Mouse (Mus musculus) ZHBTc4 (cell line): Measurements from ENCODE around the gene Cul9.
A peak's percentile ranks its signal among the peaks of the same experiment; 100 is the strongest.
"Not testable (repeated sequence)": the region's sequence is repeated elsewhere in the genome, so short reads cannot be mapped to it uniquely, and the experiment has no call there.

Source experiments
- DNase-seq: peaks from one replicate; pipeline ENCODE4 v3.0.0-alpha.2; 2011; ENCODE audit warnings: low read depth, low spot score

Gene Cul9

DNA sequence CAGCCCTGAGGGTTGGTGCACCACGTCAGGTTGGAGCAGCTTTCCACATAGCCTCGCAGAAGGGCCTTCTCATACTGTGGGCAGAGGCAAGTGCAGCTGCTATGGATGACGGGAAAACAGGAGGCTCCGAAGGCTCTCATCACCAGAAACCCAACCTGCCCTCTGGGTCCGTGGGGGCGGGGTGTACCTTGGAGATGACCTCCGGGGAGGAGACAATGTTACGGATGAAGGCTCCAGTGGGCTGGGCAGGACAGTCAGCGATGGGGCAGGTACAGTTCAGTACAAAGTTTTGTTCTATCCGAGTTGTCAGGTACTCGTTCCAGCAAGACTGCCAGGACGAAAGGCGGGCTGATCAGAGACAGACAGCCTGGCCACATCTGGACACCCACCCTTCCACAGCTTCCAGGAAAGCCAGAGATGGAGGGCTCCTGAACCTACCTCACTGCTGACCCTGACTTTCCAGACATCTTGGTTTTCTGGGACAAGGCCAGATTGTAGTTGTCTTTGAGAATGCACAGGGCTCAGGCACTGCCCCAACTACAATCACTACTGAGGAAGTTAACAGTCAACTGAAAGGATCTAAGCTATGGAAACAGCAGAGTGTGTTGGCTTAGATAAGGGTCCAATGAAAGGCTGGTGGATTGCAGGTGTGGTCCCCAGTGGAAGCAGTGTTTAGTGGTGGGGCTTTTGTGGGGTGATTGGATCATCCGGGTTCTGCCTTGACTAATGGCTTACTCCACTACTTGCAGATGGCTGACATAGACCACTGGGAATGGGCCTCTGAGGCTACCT lies 42.1 kb downstream of the Cul9 start:
- no peak for DNase-seq

DNA sequence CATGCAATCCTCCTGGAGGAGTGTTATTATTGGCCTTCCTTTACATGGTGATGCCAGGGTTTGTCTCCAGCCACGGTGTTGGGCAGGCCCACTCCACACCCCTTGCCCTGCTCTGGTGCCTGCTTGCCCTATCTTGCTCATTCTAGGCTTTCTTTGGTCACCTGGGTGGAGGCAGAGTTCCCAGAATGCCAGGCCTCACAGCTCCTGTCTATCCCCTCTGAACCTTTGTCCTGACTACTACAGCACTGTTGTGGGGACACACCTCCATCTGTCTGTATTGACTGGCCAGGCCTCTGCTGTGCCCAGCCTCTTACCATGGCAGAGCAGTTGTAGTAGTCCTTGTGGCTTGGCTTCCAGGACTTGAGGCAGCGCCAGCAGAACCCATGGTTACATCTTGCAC lies 43.4 kb downstream of the Cul9 start:
- no peak for DNase-seq

DNA sequence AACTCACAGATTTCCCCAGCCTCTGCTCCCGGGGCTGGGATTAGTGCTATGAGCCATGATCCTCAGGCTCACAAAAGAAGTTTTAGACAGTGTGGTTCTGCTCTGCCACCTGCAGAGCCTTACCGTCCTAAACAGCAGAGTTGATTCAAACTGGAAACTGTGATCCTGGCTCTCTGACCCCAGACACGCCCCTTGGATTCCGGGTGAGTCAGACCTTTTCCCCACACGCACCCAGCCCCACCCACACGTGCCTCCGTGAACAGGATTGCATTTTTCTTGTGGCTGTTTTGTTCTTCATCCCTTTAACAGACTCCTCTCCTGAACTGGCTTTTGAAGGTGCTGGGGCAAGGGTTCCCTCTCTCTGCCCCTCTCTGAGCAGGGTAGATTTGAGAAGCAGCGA lies 48.2 kb downstream of the Cul9 start:
- peak; percentile 82 for DNase-seq

DNA sequence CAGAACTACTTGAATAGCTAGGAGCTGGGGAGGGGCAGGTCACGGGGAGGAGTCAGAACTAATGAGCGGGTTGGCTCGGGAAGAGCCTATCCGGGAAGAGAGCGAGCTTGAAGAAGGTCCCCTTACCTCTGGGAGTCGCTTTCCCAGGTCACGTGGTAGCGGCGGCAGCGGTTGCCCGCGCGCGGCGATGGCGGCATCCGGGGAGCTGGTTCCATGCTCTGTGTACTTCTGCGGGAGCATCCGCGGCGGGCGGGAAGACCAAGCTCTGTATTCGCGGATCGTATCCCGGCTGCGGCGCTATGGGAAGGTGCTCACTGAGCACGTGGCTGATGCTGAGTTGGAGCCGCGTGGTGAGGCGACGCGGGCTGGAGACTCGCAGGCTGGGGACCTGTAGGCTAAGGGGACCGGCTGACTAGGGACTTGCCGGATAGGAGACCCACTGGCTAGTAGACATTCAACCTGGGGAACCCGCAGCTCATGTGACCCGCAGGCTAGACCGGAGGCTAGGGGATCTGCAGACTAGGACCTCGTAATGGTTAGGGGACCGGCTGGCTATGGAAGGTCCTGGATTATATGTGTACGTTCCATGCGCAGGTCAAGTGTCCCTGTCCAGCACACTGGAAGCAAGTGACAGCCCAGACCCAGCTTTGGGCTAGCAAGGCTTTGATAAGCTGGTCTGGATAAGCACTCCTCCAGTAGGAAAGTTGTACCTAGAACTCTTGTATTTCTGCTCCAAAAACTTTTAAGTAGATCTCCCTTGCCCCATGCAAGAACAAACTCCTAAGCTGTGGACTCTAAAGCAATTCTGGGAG lies 49.4 kb downstream of the Cul9 start, which contains the start of gene Dnph1:
Gene Dnph1, plus strand, starts transcription at position 89 of the 812 bp plus-strand sequence.
- peak; percentile 96 for DNase-seq

DNA sequence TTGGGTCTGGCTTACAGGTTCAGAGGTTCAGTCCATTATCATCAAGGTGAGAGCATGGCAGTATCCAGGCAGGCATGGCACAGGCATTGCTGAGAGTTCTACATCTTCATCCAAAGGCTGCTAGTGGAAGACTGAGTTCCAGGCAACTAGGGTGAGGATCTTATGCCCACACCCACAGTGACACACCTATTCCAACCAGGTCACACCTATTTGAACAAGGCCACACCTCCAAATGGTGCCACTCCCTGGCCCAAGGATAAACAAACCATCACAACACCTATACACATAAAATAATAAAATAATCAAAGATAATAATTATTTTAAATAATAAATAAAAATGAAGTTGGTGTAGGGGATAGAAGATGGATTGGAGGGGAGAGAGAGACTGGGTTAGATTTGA lies 50.1 kb downstream of the Cul9 start:
- DNase-seq, result not testable (repeated sequence)

DNA sequence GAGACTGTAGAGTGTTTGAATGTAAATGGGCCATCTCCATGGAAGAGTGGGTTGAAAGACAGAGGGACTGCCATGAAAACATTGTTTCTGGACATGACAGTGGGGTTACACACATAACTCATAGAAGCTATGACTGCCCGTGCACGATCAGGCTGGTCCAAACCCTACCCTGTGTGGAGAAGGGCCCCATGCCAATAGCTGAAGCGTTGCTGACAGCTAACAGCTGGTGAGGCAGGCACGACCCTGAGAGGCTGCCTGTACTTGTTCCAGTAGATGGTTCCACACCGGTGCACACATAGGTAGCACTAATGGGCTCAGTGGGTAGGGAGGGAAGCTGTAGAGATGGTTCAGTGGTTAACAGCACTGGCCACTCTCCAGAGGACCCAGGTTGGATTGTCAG lies 50.7 kb downstream of the Cul9 start:
- no peak for DNase-seq

DNA sequence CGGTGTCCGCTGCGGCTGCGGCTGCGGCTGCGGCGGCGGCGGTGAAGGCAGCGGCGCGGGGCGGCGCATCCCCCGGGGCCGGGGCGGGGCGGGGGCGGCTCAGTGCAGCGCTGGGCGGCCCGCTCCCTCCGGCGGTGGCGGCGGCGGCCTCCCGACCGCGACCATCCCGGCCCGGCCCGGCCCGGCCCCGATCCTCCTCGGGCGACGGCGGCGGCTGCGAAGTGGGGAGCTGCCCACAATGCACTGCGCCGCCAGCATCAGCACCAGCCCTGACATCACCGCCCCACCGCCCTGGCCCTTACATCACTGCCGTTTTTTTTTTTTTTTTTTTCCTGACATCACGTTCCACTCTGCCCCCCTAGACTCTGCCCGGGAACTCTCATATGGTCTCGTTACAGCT lies 58.8 kb downstream of the Cul9 start, which contains the start of gene Ttbk1:
Gene Ttbk1, minus strand, starts transcription at position 245 of the 400 bp plus-strand sequence.
- DNase-seq, result no peak

DNA sequence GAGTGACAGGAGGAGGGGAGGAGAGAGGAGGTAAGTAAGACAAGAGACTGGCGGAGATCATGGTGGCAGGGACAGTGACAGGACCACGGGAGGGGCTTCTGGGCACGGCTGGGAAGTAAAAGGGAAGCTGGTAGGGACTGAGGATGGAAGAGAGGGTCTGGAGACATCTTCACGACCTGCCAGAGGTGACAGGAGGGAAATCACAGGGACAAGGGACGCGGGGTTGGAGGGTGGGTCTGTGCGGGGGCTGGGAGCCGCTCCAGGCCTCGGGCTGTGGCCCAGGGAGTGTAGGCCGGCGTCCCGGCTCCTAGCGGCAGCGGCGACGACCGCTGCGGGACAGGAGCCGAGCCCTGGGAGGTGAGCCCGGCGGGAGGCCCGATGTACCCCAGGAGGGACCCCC lies 59.2 kb downstream of the Cul9 start:
- peak; percentile 27 for DNase-seq

DNA sequence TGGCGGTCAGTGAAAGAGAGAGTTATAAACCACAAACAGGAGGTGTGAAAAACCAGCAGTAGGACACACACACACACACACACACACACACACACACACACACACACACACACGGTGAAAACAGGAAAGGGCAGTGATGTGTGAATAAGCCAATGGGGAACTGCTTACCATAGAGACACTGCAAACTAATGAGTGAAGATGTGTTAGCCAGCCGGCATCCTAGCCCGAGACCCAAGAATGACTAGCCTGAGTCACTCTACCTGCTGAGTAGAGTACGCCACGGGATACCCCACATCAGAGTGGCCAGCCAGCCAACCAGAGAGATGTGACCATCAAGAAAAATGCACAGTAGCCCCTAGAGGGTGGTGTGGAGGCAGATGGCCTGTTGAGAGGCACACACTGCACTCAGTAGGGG lies 61.7 kb downstream of the Cul9 start:
- DNase-seq, result no peak

DNA sequence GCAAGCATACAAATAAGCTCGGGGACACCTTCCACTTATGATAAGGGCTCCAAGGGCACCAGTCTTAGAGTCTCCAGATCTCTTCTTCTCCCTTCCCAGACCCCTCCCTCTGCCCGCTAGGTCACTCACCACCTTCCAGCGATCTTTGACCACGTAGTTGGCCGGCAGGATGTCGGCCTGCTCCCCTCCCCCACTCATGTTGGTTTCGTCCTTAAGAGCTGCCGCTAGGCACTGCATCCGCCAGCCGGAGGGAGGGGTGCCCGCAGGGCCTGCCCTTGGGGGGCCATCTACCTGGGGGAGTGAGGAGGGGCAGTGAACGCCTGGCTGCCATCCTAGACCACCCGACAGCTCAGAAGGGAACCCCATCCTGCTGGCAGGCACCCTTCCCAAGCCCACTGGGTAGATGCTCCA lies 62.2 kb downstream of the Cul9 start:
- DNase-seq, result peak; percentile 32

DNA sequence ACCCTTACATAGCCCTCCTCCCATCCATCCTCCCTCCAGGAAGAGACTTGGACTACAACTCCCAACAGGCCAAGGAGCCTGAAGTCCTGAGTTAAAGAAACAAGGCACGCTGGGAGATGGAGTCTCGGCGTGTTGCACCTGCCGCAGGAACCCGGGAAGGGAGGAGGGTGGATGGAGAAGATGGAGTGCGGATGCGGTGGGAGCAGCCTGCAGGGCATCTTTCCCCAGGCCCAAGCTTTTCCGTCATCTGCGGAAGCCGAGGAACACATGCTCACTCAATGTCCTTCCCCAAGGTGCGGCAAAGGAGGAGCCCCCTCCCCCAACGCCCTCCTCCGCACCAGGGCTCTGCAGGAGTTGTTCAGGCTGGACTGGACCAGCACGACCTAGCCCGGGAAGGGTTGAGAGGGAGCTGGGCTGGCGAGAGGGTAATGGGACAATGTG lies 62.6 kb downstream of the Cul9 start:
- DNase-seq, result peak; percentile 79

DNA sequence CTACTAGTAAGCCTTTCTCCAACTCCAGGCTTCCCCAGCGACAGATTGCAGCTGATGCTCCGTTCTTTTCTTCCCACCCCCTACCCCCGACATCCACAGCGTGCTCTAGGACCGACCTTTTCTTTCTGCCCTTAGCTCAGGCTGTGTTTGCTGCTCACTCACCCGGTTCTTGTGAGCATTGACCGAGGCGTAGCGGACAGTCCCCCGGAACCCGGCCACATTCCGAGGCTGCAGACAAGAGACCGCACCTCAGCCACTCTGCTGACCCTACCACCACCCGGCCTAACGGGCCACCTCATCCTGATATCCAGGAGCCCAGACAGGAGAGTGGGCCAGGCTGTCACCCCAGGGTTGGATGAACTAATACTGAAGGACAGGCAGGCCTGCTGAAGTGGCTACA lies 68.9 kb downstream of the Cul9 start:
- no peak for DNase-seq

DNA sequence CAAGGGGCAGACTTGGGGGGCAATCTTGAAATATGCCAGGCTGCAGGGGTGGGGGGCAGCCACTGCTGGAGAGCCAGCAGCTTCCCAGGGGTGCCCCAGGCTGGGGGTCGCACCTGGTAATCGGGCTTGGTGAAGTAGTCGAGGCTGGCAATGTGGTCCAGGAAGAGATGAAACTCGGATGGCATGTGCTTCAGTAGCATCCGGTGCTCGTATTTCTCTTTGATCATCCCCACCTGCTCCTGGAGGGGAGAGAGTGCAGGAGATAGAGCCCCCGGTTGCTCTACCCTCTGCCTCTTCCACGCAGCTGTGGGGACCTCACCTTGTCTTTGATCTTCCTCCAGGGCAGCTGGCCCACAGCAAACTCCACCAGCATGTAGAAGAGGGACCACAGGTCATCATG lies 69.6 kb downstream of the Cul9 start:
- DNase-seq, result no peak

DNA sequence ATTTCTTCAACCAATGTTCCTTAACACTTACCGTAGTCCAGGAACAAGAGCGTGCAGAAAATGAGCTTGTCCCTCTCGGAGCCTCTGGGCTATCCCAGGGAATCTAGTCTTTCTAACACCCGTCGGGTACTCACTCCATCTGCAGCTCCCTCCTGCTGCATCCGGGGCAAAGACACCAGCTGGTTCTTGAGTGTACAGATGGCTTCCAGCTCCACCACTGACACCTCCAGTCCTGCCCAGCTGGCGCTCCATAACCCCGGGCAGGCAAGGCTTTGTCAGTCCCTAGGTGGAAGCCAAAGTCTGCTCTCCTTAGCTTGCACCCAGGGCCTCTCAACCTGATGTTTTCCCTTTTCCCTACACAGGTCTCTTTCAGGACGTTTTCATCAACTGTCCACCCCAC lies 78.4 kb downstream of the Cul9 start:
- DNase-seq, result no peak

DNA sequence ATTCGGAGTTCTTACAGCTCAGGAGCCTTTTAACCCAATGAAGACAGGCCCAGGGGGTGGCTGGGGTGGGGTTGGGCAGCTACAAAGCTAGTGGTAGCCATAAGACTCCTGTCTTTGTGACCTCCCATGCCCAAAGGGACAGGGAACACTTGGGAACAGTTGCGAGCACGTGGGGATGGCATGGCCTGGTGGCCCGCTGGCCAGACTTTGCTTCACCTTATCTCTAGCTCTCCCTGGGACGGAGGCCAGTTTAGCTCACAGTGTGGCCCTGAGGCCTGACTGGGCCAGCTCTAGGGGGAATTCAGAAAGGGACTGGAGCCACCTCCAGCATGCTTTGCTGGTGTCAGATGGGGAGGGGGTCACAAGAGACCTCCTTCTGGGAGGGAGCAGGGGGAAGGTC lies 84.0 kb downstream of the Cul9 start:
- DNase-seq, result no peak

DNA sequence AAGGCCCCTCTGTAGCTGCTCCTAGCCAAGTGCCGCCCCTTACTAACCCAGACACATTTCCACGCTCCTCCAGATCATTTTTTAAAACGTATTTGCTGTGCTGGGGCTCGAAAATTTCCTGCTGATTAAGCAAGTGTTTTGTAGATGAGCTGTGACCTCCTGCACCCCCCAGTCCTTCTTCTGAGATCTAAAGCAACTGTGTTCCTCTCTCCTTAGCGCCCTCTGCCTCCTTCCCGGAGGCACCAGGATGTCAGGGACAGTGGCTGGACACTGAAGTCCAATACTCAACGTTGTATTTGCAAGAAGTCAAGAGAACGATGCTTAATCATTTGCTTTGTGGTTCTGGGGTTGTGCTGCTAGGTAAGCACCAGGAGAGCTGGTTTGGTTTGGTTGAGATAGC lies 84.8 kb downstream of the Cul9 start:
- no peak for DNase-seq

DNA sequence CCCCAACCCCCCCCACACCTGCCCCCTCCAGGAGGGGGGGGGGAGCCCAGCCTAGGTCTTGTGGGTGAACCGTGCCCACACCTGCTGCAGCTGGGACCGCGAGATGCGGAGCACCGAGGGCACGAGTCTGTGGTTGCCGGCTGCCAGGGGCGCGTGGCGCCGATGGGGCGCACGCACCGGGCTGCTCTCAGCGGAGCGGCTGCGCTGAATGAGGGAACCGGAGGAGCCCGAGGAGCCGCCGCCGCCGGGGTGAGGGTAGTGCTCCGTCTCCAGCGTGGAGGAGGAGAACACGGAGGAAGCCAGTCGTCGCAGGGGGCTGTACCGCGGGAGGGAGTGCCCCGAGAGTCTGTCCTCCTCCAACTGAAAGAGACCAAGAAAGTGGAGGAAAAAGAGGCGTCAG lies 85.5 kb downstream of the Cul9 start:
- DNase-seq, result no peak

DNA sequence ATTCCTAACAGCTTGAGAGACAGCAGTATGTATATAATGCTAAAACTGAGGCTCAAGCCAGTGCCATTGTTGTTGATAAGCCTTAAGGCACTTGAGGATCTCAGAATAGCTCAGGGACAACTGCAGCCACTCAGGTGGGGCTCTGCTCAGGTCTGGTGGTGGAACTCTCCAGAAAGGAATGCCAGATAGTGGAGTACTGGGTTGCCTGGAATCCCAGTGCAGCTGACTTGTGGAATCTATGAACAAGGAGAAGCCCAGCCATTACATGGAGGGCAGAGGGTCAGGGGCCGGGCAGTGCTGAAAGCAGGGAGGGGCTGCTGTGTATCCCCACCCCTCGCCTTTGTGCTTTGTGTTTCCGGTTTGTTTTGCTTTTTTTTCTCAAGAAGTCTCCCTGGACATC lies 87.7 kb downstream of the Cul9 start:
- DNase-seq, result peak; percentile 67

DNA sequence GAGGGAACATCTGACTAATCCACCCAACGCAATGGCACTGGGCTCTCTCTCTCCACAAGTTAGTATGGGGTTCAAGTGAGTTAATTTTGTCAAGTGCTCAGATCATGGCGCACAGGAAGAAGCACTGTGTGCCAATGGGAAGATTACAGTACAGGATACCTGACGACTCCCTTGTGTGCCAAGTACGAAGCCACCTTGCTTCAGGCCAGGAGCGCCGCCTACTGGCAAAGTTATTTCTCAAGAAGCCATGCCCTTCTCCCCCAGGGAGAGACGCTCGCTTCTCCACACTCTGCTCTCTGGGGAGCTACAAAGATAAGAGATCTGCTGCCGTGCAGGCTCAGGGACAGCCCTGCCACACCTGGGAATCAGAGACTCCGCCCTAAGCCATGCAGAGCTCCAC lies 88.4 kb downstream of the Cul9 start:
- peak; percentile 88 for DNase-seq

DNA sequence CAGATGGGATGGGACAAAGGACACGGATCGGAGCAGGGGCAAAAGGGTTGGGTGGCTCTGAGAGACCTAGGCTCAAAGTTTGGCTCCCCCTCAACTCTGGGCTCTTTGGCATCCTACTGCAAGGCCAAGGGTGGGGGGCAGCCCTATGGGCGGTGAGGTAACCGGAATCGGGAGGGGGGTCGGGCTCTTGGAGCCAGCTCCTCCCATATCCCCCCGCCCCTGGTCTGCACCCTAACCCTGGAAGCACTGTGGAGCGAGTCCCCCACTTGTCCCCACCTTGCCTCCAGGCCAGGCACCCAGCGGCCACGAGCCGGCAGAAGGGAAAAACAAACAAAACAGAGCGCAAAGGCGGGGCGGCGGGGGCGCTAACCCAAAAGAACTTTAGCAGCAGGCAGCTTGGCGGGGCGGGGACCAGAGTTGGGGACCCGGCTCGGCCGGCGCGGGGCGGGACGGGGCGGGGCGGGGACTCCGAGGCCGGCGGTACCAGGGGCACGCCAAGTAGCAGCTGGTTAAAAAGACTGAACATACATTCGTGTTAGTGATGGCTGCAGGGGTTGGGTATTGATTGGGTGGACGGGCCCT lies 91.0 kb downstream of the Cul9 start:
- peak; percentile 53 for DNase-seq

DNA sequence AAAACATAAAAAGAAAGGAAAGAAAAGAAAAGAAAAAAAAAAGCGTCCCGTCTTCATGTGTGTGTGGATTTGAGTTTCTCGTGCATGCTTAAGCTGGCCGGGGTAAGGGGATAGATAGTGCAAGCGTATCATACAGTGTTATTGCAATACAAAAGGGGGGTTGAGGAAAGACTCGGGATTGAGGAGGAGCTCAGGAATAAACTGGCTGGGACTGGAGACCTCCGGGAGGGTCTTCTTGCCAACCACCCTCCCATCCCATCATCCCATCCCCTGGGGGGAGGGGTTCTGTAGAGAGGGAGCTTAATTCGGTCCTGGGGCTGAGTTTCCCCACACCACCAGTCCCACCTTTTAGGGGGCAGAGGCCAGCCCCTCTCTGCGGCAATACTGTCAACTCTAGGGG lies 91.6 kb downstream of the Cul9 start:
- DNase-seq, result no peak

DNA sequence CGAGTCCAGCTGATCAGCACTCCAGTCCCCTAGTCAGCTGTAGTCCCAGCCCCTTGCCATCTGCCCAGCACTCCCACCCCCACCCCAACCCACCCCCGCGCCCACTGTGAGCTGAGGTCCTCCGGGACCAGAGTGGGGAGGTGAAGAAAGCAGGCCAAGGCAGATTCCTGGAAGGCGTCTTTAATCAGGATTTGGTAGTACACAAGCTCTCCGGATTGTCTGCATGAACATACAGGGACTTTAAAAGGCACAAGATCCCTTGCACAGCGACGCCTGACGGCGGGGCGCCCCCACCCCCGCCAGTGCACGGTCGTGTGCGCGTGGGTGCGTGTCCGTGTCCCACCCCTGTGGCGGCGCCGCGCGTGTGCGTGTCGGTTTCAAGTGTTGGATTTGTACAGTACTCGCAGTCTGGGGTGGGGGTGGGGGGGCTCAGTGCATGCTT lies 92.2 kb downstream of the Cul9 start:
- DNase-seq, result no peak
